Mouse (Mus musculus): ENCODE results near the gene P3h3.

DNA sequence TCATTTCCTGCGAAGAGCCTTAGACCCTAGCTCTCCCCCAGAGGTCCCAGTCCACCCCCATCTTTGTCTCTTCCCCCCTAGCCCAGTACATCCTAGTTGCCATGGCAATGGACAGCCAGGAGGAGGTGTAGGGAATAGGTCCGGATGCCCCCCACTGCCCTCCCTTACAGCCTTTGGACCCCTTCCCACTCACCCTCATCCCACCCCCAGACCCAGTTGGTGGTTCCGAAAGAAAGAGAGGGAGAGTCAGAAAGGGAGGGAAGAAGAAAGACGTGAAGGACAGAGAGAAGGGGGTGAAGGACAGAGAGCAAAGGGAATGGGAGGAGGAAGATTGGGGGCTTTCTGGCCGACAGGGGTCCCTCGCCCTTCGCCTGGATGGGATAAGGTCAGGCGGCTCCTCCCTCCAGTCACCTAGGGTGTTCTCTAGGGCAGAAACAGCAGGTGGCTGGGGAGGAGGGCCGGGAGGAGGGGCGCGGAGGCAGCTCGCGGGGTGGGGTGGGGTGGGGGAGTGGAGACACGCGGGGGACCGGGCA is 5.6 kb upstream of the P3h3 start:
- no peak for TF ChIP-seq POLR2A (IDR thresholded peaks at IDR 0.05; ENCODE audit: low read depth, low read length)
- no peak for TF ChIP-seq CTCF (IDR thresholded peaks at IDR 0.05; ENCODE audit: borderline replicate concordance, insufficient read depth, low read length)

Data from embryonic fibroblast, embryonic 13.5 days (primary cell).